Mouse (Mus musculus) urinary bladder, postnatal 14 days (tissue): ENCODE data around the gene Ahsg.

Experiments used
- DNase-seq: peaks from one replicate; pipeline ENCODE4 v3.0.0; 2021; ENCODE audit warnings: low spot score

The Ahsg gene

DNA sequence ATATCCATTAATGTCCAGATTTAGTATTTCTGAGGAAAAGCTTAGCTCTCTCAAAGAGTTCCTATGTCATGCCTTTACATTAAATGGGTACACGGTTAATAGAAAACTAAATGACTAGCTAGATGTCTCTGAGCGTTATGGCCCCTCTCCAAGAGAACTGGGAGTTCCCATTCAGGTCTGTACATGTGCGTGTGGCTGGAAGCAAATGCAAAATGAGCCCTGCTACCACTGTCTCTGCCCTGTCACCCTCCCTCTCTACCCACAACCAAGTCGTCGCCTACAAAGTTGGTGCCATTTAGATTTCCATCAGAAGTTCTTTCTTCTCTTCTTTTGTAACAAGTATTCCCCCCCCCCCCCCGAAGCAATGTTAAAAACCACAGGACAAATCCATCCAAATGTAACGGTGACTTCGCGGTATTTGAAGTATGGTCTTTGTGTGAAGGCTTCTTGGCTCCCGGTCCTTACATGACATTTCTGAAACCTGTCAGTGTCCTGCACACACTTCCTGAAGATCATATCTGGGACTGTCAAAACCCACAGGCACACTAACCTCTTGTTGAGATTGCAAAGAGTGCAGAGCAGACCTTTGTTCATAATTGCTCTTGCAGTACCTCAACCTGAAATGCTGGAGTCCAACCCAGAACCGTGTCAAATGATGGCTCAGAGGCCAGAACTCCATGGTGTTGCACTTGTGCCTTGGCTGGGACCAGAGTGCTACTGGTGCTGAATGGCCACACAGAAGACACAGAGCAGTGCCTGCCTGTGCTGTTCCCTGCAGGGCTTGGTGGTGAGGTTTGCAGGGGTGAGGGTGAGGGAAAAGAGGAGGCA lies at the start of gene Ahsg:
Gene Ahsg (plus strand): TSS at position 595 of the 828 bp plus-strand sequence.
- no peak for DNase-seq

DNA sequence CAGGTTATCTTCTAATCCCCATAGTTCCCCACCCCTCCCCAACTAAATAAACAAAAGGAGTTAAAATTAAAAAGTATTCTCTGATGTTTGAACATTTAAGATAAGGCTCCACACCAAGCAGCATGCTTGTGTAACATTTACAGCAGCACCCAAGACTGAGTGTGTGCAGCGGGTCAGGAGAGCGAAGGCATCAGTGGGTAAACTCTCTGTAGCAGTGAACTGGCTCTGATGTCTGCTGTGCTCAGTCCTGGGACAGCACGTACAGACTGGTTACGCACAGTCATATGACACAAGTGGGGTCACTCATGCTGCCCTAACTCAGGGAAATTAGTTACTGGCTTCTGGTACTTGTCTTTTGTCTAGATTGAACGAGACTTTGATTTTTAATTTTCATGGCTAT lies 48.2 kb upstream of the Ahsg start:
- no peak for DNase-seq

DNA sequence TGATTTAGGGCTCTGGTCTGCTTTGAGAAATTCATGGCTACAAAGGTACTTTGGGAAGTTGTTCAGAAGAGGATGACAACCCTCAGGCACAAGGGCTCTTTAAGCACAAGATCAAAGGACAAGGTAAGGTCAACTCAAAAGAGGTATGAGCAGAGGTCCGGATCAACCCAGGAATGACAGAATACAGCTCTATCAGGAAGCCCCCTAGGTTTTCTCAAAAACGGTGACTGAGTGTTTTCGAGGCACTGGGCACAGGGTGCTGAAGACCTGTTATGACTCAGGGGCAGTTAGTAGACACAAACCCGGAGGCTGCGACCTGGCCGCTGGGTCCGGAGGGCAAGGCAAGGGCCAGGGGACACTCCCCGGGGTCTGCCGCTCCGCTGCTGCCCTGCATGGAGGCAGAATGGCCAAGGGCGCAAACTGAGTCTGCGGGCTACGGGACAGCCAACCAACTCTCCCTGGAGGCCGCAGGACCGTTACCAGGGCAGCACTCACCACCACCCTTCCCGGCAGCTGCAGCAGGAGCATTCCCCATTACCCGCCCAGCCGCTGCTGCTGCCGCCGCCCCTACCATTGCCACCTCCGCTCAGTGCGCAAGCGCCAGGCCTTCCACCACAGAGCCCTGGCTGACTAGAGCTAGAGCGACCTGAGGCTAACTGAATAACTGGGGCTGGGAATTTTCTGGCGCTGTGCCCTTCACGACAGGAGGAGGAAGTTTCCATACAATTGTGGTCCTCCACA lies 46.8 kb upstream of the Ahsg start:
- DNase-seq = peak; percentile 77

DNA sequence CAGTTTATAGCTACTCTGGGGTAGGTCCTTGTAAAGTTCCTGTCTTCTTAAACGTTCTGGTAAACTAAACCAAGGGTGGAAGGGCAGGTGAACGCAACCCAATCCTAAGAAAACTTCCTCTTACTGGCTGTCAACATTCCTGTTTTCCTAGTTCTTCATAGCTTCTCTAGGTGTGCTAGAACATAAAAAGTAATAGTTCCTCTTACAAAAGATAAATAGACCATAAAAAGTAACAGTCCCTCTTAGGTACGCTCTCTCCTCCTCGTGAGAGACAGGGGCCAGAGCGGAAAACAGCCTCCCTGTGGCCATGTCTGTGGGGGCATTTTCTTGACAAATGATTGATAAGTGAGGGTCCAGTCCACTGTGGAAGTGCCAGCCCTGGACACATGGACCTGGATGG lies 46.2 kb upstream of the Ahsg start:
- DNase-seq = no peak

DNA sequence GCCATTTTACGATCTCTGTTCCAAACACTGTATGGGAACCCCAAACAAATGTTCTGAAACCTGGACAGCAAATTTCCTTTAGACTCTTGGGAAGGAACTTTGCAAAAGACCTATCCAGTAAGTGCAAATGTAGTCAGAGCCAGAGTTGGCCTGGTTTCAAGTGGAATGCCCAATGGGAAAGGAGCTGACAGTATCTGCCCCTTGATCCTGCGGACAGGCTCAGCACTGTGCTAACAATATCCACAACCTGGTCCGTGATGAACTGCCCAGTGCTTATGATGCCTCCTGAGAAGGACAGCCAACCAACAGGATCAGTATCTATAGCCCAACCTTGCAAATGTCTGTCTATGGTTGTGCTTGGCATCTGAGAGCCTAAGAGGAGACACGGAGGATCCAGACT lies 45.6 kb upstream of the Ahsg start:
- DNase-seq = no peak

DNA sequence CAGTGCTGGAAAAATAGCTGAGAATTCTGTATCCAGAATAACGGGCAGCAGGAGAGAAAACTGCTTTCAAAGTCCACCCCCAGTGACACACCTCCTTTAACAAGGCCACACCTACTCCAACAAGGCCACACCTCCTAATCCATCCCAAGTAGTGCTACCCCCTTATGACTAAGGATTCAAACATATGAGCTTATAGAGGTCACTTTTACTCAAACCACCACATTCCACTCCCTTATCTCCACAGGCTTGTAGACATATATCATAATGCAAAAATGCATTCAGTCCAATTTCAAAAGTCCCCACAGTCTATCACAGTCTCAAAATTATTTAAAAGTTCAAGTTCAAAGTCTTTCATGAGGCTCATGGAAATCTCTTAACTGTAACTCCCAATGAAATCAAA lies 43.4 kb upstream of the Ahsg start:
- no peak for DNase-seq

DNA sequence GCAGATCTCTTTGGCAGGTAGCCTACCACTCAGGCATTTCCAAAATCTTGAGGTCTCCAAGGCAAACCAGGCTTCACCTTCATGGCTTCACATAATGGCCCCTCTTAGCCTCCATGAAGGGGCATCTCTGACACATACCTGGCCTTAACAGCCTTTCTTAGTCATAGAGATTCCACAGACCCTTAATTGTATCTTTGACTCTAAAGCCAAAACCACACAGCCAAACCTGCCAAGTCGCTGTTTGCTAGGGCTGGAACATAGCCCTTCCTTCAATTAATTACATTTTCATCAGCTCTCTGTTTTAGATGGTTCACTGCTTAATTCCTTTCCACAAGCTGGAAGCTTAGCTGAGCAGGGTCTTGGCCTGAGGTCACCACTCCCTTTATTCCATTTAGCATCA lies 42.7 kb upstream of the Ahsg start:
- DNase-seq = no peak

DNA sequence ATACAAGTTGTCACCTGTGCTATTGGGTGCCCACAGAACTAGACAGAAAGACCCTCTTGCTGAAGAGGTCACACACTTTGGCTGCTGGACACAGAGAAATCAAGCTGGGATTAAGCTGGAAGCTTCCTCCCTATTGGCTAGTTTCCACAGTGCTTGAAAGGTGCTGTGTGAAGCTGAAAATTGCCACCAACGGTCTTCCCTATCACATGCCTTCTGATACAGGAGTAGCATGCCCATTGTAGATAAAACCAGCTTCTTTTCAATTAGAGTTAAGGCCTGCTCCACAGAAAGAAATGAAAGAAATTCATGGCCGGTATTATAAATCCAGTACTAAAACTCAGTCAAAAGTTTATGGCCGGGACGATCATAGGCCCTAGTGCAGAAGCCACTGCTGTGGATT lies 38.4 kb upstream of the Ahsg start:
- DNase-seq = no peak

DNA sequence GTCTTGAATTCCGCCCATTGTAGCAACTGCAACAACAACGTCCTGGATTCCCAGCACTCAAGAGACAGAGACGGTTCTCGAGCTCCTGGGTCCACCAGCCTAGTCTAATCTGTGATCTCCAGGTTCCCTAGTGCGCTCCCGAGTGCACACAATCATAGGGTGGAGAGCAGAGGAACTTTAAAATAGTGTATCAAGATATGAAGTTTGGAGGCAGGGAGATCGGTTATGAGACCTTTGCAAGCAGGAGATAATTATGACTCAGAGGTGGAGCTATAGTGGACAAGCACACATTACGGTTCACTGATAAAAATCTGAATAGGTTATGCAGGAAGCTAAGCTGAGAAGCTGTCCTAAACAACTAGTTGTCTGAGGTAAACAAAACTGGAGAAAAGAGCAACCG lies 34.3 kb upstream of the Ahsg start:
- DNase-seq = no peak

DNA sequence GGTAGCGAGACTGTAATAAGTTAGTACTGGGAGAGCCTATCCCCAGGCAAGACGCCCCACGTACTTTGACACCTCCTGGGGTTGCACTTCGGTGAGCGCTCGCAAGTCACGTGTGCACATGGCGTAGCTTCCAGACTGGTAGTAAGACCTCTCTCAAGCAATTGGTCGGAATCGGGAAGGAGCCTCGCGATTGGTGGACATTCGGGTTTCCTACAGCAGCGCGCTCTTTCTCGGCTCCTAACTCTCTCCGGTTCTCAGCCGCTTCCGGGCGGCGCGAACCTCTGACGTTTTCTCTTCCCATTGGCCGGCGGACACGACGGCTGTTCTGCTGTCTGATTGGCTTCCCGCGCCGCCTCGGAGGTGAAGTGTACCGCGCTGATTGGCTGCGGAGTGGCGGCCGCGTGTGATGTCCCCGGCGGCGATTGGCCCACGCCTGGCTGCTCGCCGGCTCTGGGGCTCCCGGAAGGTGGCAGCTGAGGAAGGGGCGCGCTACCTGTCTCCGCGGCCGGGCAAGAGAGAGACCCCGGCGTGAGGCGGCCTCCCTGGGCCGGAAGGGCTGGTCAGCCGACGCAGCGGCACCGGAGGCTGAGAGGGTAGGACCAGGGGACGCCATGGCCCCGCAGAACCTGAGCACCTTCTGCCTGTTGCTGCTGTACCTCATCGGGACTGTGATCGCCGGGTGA lies 33.5 kb upstream of the Ahsg start, which contains the start of the genes Tbccd1 and Dnajb11:
Gene Tbccd1 (minus strand): TSS at position 239 of the 683 bp plus-strand sequence.
Gene Dnajb11 (plus strand): TSS at position 415 of the 683 bp plus-strand sequence.
- peak; percentile 98 for DNase-seq

DNA sequence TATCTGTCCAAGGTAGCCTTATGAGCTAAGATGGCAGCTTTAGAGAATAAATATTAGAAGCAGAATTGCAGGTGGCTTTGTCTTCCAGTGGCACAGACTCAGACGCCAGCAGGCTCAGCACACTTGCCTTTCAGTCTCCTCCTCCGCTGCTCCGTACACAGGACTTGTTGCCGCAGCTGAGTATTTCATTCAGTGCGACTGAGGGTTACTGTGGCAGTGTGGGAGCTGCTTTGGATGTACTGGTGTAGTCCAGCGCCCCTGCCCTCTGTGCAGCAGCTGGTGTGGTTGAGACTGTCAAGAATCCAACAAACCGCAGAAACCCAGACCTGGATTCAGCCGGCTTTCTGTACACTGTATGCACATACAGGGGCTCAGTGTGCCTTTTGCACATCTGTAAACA lies 18.7 kb upstream of the Ahsg start:
- no peak for DNase-seq

DNA sequence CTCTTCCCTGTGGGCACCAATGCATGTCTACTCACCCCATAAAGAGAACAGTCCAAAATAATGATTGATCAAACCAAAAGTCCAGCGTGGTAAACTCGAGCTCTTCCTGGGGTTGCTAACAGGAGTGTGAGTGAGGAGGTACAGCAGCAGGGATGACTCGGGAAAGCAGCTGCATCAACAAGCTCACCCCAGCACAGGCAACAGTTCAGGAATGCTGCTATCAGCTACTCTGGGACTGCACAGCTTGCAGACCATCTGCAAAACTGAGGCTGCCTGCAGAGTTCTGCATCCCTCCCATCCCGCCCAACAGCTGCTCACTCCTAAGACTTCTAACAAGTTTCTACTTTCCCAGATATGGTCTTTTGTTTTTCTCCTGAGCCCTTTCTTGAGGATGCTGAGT lies 17.7 kb upstream of the Ahsg start:
- no peak for DNase-seq

DNA sequence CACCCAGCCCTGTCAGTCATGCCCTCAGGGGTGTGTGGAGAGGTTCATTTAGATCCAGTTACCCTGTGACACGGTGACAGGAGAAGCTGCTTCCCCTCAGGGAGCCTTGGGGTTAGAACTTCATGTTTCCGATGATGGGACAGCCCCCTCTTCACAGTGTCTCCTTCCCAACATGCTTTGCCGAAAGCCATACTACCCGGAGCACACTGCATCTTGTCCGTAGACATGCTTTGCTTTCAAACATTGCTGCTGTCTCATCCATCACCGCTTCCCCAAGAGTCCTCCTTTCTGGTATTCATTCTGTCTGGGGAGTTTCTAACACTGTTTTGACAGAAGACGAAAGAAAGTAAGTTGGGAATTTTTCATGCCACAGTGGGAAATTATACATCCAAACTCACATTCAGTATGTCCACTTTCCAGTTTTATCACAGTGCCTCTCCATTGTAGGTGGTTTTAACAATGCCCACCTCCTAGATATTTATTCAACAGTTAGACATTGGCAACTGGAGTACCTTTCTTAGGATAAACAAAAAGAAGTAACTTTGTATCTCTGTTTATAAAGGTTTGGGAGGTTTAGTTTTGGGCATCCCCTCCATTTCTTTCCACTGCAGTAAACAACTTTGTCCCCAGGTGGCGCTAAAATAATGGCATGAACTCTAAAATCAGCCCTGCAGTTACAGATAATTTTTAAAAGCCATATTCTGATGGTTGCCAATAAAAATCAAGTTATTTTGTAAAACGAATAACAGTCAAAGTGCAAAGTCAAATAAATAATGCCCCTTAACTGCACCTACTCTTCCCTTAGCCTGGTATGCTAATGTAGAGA lies 14.6 kb upstream of the Ahsg start:
- peak; percentile 18 for DNase-seq

DNA sequence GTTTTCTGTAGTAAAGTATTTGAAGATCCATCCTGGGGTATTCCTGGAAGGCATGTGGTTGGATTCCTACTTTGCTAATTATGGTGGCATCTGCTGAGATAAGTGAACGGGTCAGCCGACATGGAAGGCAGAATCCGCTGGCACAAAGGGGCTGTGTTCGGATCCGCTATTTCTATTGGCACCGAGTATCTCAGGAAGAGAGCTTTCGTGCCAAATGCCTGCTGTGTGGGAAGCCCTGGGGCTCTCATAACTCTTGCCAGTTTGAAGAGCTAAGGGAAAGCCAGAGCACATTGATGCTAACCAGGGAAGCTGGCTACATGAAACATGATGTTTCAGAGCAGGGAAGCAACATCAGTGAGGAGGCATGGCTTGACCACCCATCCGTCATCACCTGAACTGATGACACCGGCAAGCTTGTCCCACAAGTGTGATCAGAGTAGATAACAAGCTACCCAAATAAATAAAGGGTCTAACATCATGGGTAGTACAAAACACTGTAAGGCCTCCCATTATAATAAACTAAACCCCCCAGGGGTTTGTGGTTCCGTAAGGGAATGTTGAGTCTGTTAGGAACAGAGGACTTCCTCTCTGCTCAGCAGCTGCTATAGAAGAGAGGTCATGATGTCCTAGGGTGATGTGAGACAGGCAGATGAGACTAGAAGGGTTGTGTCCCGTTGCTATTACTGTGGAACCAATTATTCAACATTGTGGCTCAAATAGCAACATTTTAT lies 13.3 kb upstream of the Ahsg start:
- DNase-seq = no peak

DNA sequence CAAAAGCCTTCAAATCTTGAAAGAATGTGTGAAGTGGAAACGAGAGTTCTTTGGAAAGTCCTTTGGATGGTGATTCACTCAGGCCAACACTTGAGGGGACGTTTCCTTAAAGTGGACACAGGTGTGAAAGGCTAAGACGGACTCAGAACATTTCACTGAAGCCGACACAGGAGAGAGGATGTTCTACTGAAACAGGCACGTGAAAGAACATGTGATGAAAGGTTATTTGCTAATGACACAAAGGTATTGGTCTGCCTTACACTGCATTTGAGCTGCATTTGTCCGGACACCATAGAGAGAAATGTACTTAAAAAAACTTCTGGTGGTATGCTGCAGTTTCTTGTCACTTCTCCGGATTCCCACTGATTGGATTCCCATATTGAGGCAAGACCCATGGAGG lies 12.4 kb upstream of the Ahsg start:
- DNase-seq = no peak

DNA sequence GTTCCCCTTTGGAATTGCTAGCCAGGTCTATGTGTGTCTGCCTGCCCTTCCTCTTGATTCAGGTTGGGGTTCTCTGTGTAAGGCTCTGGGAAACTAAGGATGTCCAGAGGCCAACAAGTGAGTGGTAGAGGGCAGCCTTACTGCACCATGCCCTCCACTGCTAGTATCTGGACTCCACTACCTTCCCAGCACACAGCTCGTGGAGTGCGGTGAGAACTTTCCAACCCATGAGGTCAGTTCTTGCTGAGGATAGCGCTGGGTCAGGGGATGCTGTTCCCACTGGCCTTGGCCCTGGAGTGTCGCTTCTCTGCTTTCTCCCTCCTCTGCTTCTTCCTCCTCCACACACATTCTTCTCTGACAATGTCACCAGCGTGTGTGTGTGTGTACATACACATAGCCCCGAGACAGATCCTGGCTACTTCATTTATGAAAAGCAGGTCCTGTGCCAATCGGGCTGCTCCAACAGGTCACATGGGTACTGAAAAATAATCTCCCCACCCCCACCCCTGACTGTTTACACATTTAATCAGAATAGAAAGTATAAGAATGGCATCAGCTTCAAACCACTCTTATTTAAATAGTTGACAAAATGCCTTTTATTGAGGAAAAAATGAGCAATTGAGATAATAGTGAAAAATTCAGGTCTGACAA lies 11.0 kb upstream of the Ahsg start:
- DNase-seq = no peak

DNA sequence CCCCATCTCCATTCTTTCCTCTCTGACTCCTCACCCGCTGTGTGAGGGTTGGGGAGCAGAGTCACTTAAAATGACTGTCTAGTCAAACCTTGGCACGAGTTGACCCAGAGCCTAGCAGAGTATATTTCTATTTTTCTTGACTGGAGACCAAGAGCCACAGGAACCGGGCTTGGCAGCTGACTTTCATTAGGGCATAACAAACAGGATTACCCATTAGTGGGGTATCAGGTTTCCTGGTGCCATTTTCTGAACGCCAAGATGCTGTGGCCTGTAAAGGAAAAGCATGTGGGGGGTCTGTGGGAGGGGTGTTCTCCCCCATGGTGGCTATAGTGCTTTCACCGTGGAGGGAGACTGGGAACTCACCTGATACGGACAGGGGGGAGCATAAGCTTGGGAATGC lies 10.2 kb upstream of the Ahsg start:
- DNase-seq = no peak

DNA sequence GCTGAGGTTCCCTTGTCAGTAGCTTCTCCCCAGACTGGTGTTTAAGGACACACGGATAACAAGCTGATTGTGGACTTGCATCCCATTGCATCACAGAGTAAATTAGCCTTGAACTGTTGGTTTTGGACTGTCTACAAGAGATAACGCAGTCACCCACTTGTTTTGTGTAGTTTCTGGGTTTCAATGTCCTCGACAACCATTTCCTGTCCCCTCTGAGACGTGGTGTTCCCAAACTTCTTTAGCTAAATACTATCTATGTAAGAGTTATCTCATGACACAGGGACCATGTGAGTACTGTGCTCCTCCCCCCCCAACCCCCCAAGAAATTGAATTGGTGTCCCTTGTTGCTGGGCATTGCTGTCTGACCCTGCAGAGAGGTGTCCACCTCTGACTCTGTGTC lies 9.6 kb upstream of the Ahsg start:
- no peak for DNase-seq

DNA sequence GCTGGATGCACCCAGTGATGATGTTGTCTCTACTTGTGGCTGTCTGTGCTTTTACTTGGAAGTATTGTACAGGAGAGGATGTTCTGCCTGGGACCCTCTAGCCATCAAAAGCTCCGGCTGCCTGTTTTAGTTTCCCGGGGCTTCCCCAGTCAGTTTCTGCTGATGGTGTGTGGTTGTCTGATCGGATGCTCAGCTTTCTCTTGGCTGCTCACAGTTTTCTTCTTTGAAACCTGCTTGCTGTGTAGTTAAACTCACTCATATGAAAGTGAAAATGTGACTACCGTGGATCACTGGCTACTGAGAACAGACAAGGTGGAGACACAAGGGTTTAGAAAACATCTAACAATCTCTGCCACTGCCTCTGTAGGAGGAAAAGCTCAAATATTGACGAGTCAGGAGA lies 7.6 kb upstream of the Ahsg start:
- no peak for DNase-seq

DNA sequence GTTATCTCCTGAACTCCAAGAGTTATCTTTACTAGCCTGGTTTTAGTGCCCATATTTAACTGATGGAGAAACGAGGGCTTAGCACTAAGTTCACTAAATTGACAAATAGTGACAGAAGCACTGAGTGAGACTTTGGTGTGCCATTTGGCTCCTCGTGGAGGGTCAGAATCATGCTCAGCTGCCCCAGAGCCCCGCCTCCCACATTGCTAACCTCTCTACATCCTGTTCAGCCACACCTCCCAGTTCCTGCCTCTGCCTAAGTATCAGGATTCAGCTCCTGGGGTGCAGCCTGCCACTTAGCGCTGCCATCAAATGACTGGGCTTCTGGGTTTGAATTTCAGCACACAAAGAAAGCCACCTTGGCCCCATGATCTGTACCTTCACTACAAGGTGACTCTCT lies 5.7 kb upstream of the Ahsg start:
- no peak for DNase-seq

DNA sequence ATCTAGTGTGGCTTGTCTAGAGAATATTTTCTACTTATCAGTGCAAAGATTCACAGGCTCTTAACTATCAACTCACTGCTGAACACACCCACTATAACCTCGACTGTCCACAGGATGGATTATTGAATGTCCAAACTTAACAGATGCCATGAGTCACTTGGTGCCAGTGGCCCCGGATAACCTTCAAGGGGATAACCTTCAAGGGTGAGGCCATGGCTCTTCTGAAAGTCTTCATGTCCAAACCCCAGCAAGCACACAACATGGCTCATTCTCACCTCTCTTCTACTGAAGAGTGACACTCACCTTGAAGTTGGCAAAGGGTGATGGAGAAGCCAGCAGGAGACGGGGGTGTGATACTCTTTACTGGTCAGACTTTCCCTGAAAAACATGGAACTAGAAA lies 4.4 kb upstream of the Ahsg start:
- DNase-seq = no peak
